Mouse (Mus musculus): Measurements from ENCODE around the gene Specc1l. TPM values are rescaled to one million over a fixed set of nuclear protein-coding genes. Genes with fewer than 3 reads are reported as not detected.
"Not testable (repeated sequence)": the region's sequence is repeated elsewhere in the genome, so short reads cannot be mapped to it uniquely, and the experiment has no call there.

The Specc1l gene
- polyA plus RNA-seq, 1 experiment from 2014 or later, result 40.3 TPM

DNA sequence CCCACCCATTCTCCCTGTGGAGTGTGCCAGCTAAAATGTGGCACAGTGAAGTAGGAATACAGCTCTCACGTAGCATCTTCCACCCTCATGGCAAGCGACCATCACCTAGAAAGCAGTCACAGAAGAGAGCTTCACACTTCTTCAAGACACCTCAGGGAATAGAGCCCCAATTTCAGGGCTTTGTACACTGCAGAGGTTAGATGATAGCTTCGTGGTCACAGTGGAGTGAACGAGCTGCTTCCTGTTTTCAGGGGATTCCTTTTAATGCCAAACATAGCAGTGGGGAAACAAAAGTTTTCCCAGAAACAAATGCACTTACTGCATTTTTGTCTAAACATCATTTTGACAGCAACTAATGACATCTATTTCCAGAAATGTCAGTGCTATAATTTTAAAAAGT is 77.5 kb downstream of the Specc1l start:
- TF ChIP-seq CTCF (IDR thresholded peaks at IDR 0.05) (no peak), EP300 (IDR thresholded peaks at IDR 0.05) (no peak)
- H3K4me2 ChIP-seq (replicated peaks; ENCODE audit: low read depth, low read length), result no peak overlapping the region
- no peaks in the 10 kb centered on the region for H3K4me1 ChIP-seq (ENCODE audit: insufficient read depth, low read depth, low read length)
- no peaks in the 10 kb centered on the region for H3K27me3 ChIP-seq (replicated peaks; ENCODE audit: insufficient read depth, low read length)
- H3K9ac ChIP-seq (replicated peaks; ENCODE audit: low read depth), result no peak overlapping the region
- DNase-seq (ENCODE audit: low spot score) (no peak), ATAC-seq (no peak)
- peaks cover 7% of the 10 kb centered on the region; the same call in 1 of the 2 replicates for H3K36me3 ChIP-seq (ENCODE audit: insufficient read depth, low read length)
- H3K9me3 ChIP-seq (ENCODE audit: low read length), result no peaks in the 10 kb centered on the region
- H3K4me3 ChIP-seq (ENCODE audit: low read depth, low read length), result no peak overlapping the region
- WGBS, result 58% methylated on average over 4 of the region's 4 CpGs
- H3K27ac ChIP-seq (ENCODE audit: low read length), result no peak overlapping the region

DNA sequence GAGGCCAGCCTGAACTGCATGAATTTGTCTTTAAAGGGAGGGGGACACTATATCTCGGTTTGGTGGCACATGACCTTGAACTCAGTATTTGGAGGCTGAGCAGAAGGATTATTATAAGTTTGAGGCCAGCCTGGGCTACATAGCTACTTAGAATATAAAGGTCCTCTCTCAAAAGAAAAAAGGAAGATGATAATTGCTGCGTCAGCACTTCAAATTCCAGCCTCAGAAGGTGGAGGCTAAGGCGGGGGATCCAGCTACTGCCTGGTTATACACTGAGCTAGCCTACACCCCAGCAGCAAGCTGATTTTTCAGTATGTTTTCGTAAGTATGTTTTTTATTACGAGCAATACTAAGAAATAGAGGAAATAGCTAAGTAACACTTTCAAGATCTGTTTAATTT is 78.8 kb downstream of the Specc1l start:
- H3K36me3 ChIP-seq (ENCODE audit: insufficient read depth, low read length), result peaks cover 7% of the 10 kb centered on the region; the same call in 1 of the 2 replicates

DNA sequence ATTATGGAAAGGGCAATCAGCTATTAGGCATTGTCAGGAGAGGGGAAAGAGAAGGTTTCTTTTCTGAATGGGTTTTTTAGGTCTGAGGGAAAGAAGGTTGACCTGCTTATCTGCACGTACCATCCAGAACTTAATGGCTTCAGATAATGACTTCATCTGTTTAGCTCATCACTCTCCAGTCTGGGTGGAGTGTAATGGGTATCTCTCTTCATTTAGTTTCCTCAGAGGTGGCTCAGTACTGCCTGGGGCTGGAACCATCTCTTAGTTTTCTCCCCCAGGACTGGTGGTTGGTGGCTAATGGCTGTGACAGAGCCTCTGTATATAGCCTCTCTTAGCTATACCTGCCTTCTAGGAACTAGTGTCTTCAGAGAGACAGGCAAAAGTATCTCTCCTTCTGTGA is 79.5 kb downstream of the Specc1l start:
- WGBS, result 81% methylated on average over 1 of the region's 1 CpGs
- ATAC-seq (no peak), DNase-seq (ENCODE audit: low spot score) (no peak)
- TF ChIP-seq EP300 (IDR thresholded peaks at IDR 0.05) (no peak), CTCF (IDR thresholded peaks at IDR 0.05) (no peak)
- Histone ChIP-seq H3K36me3 (ENCODE audit: insufficient read depth, low read length) (peaks cover 4% of the 10 kb centered on the region; the same call in 1 of the 2 replicates), H3K27ac (ENCODE audit: low read length) (no peak overlapping the region), H3K4me1 (ENCODE audit: insufficient read depth, low read depth, low read length) (no peaks in the 10 kb centered on the region), H3K4me2 (replicated peaks; ENCODE audit: low read depth, low read length) (no peak overlapping the region), H3K4me3 (ENCODE audit: low read depth, low read length) (no peak overlapping the region), H3K9ac (replicated peaks; ENCODE audit: low read depth) (no peak overlapping the region), H3K27me3 (replicated peaks; ENCODE audit: insufficient read depth, low read length) (no peaks in the 10 kb centered on the region), H3K9me3 (ENCODE audit: low read length) (no peaks in the 10 kb centered on the region)

More for the DNA sequence above, 78.8 kb downstream of the Specc1l start:
- TF ChIP-seq EP300 (IDR thresholded peaks at IDR 0.05), result no peak
- Histone ChIP-seq H3K4me2 (replicated peaks; ENCODE audit: low read depth, low read length) (no peak overlapping the region), H3K9me3 (ENCODE audit: low read length) (no peaks in the 10 kb centered on the region), H3K4me1 (ENCODE audit: insufficient read depth, low read depth, low read length) (no peaks in the 10 kb centered on the region), H3K27ac (ENCODE audit: low read length) (no peak overlapping the region), H3K27me3 (replicated peaks; ENCODE audit: insufficient read depth, low read length) (no peaks in the 10 kb centered on the region), H3K4me3 (ENCODE audit: low read depth, low read length) (no peak overlapping the region), H3K9ac (replicated peaks; ENCODE audit: low read depth) (no peak overlapping the region)
- 86% methylated on average over 5 of the region's 5 CpGs for WGBS
- ATAC-seq (no peak), DNase-seq (ENCODE audit: low spot score) (no peak)

DNA sequence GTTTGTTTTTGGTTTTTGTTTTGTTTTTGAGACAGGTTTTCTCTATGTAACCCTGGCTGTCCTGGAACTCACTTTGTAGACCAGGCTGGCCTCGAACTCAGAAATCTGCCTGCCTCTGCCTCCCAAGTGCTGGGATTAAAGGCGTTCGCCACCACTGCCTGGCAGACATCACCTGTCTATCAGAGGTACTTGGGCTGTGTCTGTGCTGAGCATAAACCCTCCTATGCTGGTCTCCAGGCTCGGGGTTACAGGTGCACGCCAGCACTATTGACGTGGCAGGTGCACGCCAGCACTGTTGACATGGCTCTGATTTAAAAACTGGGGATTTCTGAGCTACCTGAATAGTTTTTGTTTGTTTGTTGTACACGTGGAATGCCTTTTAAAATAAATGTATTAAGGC is 80.3 kb downstream of the Specc1l start:
- not testable (repeated sequence) for H3K4me2 ChIP-seq (replicated peaks; ENCODE audit: low read depth, low read length); H3K4me3 ChIP-seq (ENCODE audit: low read depth, low read length); H3K36me3 ChIP-seq (ENCODE audit: insufficient read depth, low read length); H3K27ac ChIP-seq (ENCODE audit: low read length); H3K9me3 ChIP-seq (ENCODE audit: low read length); H3K9ac ChIP-seq (replicated peaks; ENCODE audit: low read depth); H3K27me3 ChIP-seq (replicated peaks; ENCODE audit: insufficient read depth, low read length); DNase-seq (ENCODE audit: low spot score); H3K4me1 ChIP-seq (ENCODE audit: insufficient read depth, low read depth, low read length); ATAC-seq
- 91% methylated on average over 8 of the region's 8 CpGs for WGBS

DNA sequence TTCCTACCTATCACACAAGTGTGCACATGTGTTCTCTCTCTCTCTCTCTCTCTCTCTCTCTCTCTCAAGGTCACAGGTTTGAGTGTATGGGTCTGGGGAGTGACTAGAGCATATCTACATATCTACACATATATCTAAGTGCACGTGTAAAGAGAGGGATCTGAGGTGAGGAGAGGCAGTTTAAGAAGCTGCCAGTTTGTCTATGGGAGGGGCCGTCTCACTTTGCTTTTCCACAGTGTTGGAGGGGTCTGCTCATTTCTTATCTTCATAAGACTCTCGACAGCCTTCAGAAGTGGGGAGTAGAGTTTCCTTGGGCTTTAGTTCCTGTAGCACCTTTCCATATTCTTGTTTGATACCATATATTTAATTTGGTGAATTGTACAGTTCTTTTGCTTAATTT is 81.4 kb downstream of the Specc1l start:
- TF ChIP-seq EP300 (IDR thresholded peaks at IDR 0.05), result no peak
- TF ChIP-seq CTCF (IDR thresholded peaks at IDR 0.05), result no peak

DNA sequence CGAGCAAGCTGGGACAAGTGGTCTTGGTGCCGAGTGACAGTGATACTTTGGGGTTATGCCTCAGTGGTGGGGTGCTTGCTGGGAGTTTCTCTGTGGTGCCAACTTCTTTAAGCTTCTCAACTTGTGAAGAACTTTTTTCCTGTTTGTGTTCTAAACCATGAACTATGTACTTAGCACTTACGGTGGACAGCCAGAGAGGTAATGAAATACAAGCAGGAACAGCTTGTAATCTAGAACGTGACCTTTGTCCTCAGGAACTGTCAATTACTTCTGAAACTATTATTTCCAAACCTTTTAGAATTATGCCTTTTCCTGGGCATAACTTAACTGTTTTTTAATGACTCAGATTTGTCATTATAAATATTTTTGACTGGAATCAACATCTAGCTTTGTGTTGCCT is 82.5 kb downstream of the Specc1l start:
- Histone ChIP-seq H3K36me3 (ENCODE audit: insufficient read depth, low read length) (peaks cover 2% of the 10 kb centered on the region; the same call in 1 of the 2 replicates), H3K9ac (replicated peaks; ENCODE audit: low read depth) (no peak overlapping the region), H3K27me3 (replicated peaks; ENCODE audit: insufficient read depth, low read length) (no peaks in the 10 kb centered on the region), H3K9me3 (ENCODE audit: low read length) (no peaks in the 10 kb centered on the region), H3K4me3 (ENCODE audit: low read depth, low read length) (no peak overlapping the region), H3K4me1 (ENCODE audit: insufficient read depth, low read depth, low read length) (no peaks in the 10 kb centered on the region), H3K27ac (ENCODE audit: low read length) (no peak overlapping the region), H3K4me2 (replicated peaks; ENCODE audit: low read depth, low read length) (no peak overlapping the region)
- no peak for DNase-seq (ENCODE audit: low spot score)
- 48% methylated on average over 4 of the region's 4 CpGs for WGBS
- no peak for ATAC-seq
- TF ChIP-seq EP300 (IDR thresholded peaks at IDR 0.05) (no peak), CTCF (IDR thresholded peaks at IDR 0.05) (no peak)

More for the DNA sequence above, 81.4 kb downstream of the Specc1l start:
- ATAC-seq, result no peak
- peaks cover 4% of the 10 kb centered on the region; the same call in 1 of the 2 replicates for H3K36me3 ChIP-seq (ENCODE audit: insufficient read depth, low read length)
- no peak for DNase-seq (ENCODE audit: low spot score)
- H3K27me3 ChIP-seq (replicated peaks; ENCODE audit: insufficient read depth, low read length), result no peaks in the 10 kb centered on the region
- no peaks in the 10 kb centered on the region for H3K4me1 ChIP-seq (ENCODE audit: insufficient read depth, low read depth, low read length)
- H3K27ac ChIP-seq (ENCODE audit: low read length), result no peak overlapping the region
- no peak overlapping the region for H3K4me3 ChIP-seq (ENCODE audit: low read depth, low read length)
- no peak overlapping the region for H3K4me2 ChIP-seq (replicated peaks; ENCODE audit: low read depth, low read length)
- WGBS, result 44% methylated on average over 3 of the region's 3 CpGs
- H3K9ac ChIP-seq (replicated peaks; ENCODE audit: low read depth), result no peak overlapping the region
- H3K9me3 ChIP-seq (ENCODE audit: low read length), result no peaks in the 10 kb centered on the region

DNA sequence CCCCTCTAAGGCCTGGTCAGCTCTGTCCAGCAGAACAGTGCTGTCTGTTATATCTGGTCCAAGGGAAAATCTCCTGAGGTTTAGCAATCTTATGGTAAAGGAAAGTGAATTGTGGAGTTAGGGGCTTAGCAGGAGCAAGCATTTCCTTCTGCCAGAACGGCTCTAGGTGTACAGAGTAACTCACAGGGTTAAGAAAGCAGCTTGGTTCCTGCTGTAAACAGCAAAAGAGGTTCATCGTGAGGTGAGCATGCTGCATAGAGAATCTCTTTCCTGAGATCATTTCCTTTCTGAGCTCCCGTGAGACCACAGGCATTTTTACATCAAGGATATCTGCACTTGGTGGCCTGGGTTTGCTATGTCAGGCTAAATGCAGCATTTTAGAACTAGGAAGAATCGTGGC is 83.1 kb downstream of the Specc1l start:
- no peaks in the 10 kb centered on the region for H3K4me1 ChIP-seq (ENCODE audit: insufficient read depth, low read depth, low read length)
- no peak overlapping the region for H3K4me2 ChIP-seq (replicated peaks; ENCODE audit: low read depth, low read length)
- 68% methylated on average over 4 of the region's 4 CpGs for WGBS
- TF ChIP-seq EP300 (IDR thresholded peaks at IDR 0.05) (no peak), CTCF (IDR thresholded peaks at IDR 0.05) (no peak)
- no peaks in the 10 kb centered on the region for H3K27me3 ChIP-seq (replicated peaks; ENCODE audit: insufficient read depth, low read length)
- ATAC-seq (no peak), DNase-seq (ENCODE audit: low spot score) (no peak)
- H3K27ac ChIP-seq (ENCODE audit: low read length), result no peak overlapping the region
- H3K4me3 ChIP-seq (ENCODE audit: low read depth, low read length), result no peak overlapping the region
- no peaks in the 10 kb centered on the region; the same call in 1 of the 2 replicates for H3K36me3 ChIP-seq (ENCODE audit: insufficient read depth, low read length)
- H3K9me3 ChIP-seq (ENCODE audit: low read length), result no peaks in the 10 kb centered on the region
- H3K9ac ChIP-seq (replicated peaks; ENCODE audit: low read depth), result no peak overlapping the region

All from lung, postnatal 0 days (tissue).